In the genomic region with DNA sequence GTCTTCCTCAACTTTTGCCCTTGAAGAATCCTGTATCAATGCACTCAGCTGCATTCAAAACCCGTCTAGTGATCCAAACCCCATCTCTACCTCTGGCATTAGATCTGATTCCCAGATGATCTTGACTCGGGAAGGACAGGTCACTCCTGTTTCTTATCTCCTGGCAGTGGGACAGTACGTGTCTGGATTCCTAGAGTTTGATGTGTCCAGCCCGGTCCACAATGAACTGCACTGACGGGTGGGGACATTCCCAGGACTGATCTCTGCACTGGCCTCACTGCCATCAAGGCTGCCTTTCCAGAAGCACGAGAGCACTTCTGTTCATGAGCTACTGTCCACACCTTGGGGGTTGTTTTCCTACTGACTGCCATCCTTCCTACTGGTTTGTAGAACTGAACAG, we compare ENCODE assay signal across 21 mouse cellular contexts. TPM values are rescaled to one million over a fixed set of nuclear protein-coding genes. Genes with fewer than 3 reads are reported as not detected.
DNase-seq lines count a peak whose midpoint lies in the region; ATAC-seq and TF ChIP-seq lines count a peak whose summit lies in the region.
"Had no signal": no experiment of that assay in that cellular context is flagged by ENCODE, and none has a peak within 500 bp of the region (broad histone marks: within the 10 kb centered on the region; RNA-seq: fewer than 3 reads in every experiment).

No protein-coding gene starts in this region.

- no peak overlapping the region for H3K4me2 ChIP-seq in heart, embryonic 11.5 days
- H3K4me2 ChIP-seq in limb, embryonic 15.5 days: no peak overlapping the region
- H3K4me2 ChIP-seq in heart, postnatal 0 days (ENCODE audit: low read depth, low read length): no peak overlapping the region
- H3K4me2 ChIP-seq in stomach, embryonic 15.5 days: no peak overlapping the region
- H3K4me2 ChIP-seq: liver, embryonic 12.5 days; midbrain, embryonic 13.5 days; neural tube, embryonic 15.5 days had no signal

- no peak overlapping the region for H3K9ac ChIP-seq in heart, embryonic 11.5 days (ENCODE audit: low read depth, low read length)
- H3K9ac ChIP-seq in limb, embryonic 15.5 days: no peak overlapping the region
- no peak overlapping the region for H3K9ac ChIP-seq in heart, postnatal 0 days (replicated peaks; ENCODE audit: low read depth, low read length)
- H3K9ac ChIP-seq in stomach, embryonic 15.5 days: no peak overlapping the region
- H3K9ac ChIP-seq: liver, embryonic 12.5 days; midbrain, embryonic 13.5 days; neural tube, embryonic 15.5 days had no signal

- no peaks in the 10 kb centered on the region for H3K27me3 ChIP-seq in heart, embryonic 11.5 days (ENCODE audit: control insufficient read depth, insufficient read depth, low read length)
- no peaks in the 10 kb centered on the region for H3K27me3 ChIP-seq in heart, embryonic 10.5 days (ENCODE audit: insufficient read depth, poor library complexity, severe bottlenecking)
- H3K27me3 ChIP-seq in limb, embryonic 15.5 days: no peaks in the 10 kb centered on the region
- no peaks in the 10 kb centered on the region for H3K27me3 ChIP-seq in limb, embryonic 10.5 days (ENCODE audit: low read depth, poor library complexity, severe bottlenecking)
- no peaks in the 10 kb centered on the region for H3K27me3 ChIP-seq in heart, postnatal 0 days (ENCODE audit: control insufficient read depth, insufficient read depth, low read length)
- no peaks in the 10 kb centered on the region for H3K27me3 ChIP-seq in stomach, embryonic 15.5 days (replicated peaks)
- H3K27me3 ChIP-seq: liver, embryonic 12.5 days; midbrain, embryonic 13.5 days; neural tube, embryonic 15.5 days had no signal

- H3K36me3 ChIP-seq in heart, embryonic 11.5 days (ENCODE audit: control insufficient read depth, insufficient read depth, low read length): no peaks in the 10 kb centered on the region
- no peaks in the 10 kb centered on the region for H3K36me3 ChIP-seq in heart, embryonic 10.5 days
- no peaks in the 10 kb centered on the region for H3K36me3 ChIP-seq in limb, embryonic 15.5 days
- no peaks in the 10 kb centered on the region for H3K36me3 ChIP-seq in limb, embryonic 10.5 days
- no peaks in the 10 kb centered on the region for H3K36me3 ChIP-seq in heart, postnatal 0 days (replicated peaks; ENCODE audit: control insufficient read depth, insufficient read depth, low read length)
- no peaks in the 10 kb centered on the region for H3K36me3 ChIP-seq in stomach, embryonic 15.5 days
- H3K36me3 ChIP-seq: forebrain, embryonic 10.5 days; G1E; liver, embryonic 12.5 days; midbrain, embryonic 13.5 days; neural tube, embryonic 15.5 days had no signal

- no peak for TF ChIP-seq CTCF in heart, postnatal 0 days (IDR thresholded peaks at IDR 0.05; ENCODE audit: low read depth)

- no peak for TF ChIP-seq EP300 in heart, postnatal 0 days (IDR thresholded peaks at IDR 0.05; ENCODE audit: low read depth)

- peak overlapping the region; percentile 37; the same call in 1 of the 2 replicates for H3K27ac ChIP-seq in heart, embryonic 11.5 days (ENCODE audit: low read depth, low read length)
- H3K27ac ChIP-seq in heart, embryonic 10.5 days: no peak overlapping the region; the same call in 1 of the 2 replicates
- H3K27ac ChIP-seq in limb, embryonic 15.5 days: peak overlapping the region; percentile 18; the same call in 1 of the 2 replicates
- no peak overlapping the region for H3K27ac ChIP-seq in limb, embryonic 10.5 days
- peak overlapping the region; percentile 3; the same call in 1 of the 2 replicates for H3K27ac ChIP-seq in heart, postnatal 0 days (ENCODE audit: low read depth)
- peak overlapping the region; percentile 23 for H3K27ac ChIP-seq in stomach, embryonic 15.5 days
- H3K27ac ChIP-seq: forebrain, embryonic 10.5 days; hindbrain, postnatal 0 days; liver, embryonic 12.5 days; midbrain, embryonic 13.5 days; neural tube, embryonic 15.5 days had no signal

- intact Hi-C loops in left cerebral cortex, postnatal 25 days (cut with DNase I): no loop called here

- 51% methylated on average over 6 of the region's 6 CpGs for WGBS in heart, embryonic 11.5 days (ENCODE audit: insufficient replicate concordance)
- 48% methylated on average over 6 of the region's 6 CpGs for WGBS in heart, embryonic 10.5 days
- 74% methylated on average over 6 of the region's 6 CpGs for WGBS in limb, embryonic 15.5 days
- 86% methylated on average over 6 of the region's 6 CpGs for WGBS in limb, embryonic 10.5 days
- WGBS in heart, postnatal 0 days: 23% methylated on average over 6 of the region's 6 CpGs
- WGBS in stomach, embryonic 15.5 days: 70% methylated on average over 6 of the region's 6 CpGs

- H3K4me1 ChIP-seq in heart, embryonic 11.5 days (ENCODE audit: control insufficient read depth, insufficient read depth, low read length): peaks cover 20% of the 10 kb centered on the region
- peaks cover 34% of the 10 kb centered on the region for H3K4me1 ChIP-seq in heart, embryonic 10.5 days
- H3K4me1 ChIP-seq in limb, embryonic 15.5 days: peaks cover 32% of the 10 kb centered on the region
- H3K4me1 ChIP-seq in limb, embryonic 10.5 days: peaks cover 28% of the 10 kb centered on the region
- peaks cover 32% of the 10 kb centered on the region for H3K4me1 ChIP-seq in heart, postnatal 0 days (ENCODE audit: control insufficient read depth, insufficient read depth)
- H3K4me1 ChIP-seq in stomach, embryonic 15.5 days: peaks cover 28% of the 10 kb centered on the region

- no peaks in the 10 kb centered on the region for H3K9me3 ChIP-seq in heart, embryonic 11.5 days (replicated peaks; ENCODE audit: control insufficient read depth, low read length)
- H3K9me3 ChIP-seq in heart, embryonic 10.5 days: no peaks in the 10 kb centered on the region
- H3K9me3 ChIP-seq in limb, embryonic 15.5 days: no peaks in the 10 kb centered on the region
- no peaks in the 10 kb centered on the region for H3K9me3 ChIP-seq in limb, embryonic 10.5 days (replicated peaks)
- H3K9me3 ChIP-seq in heart, postnatal 0 days (replicated peaks; ENCODE audit: control insufficient read depth, low read length): no peaks in the 10 kb centered on the region
- H3K9me3 ChIP-seq in stomach, embryonic 15.5 days: no peaks in the 10 kb centered on the region
- H3K9me3 ChIP-seq: forebrain, embryonic 10.5 days; G1E; liver, embryonic 12.5 days; midbrain, embryonic 13.5 days; neural tube, embryonic 15.5 days had no signal

- DNase-seq in heart, embryonic 10.5 days (ENCODE audit: low spot score): no peak
- DNase-seq in limb, embryonic 10.5 days (ENCODE audit: low spot score): no peak
- no peak for DNase-seq in heart, postnatal 0 days (ENCODE audit: low spot score)
- DNase-seq in left cerebral cortex, postnatal 25 days (ENCODE audit: low spot score in 2 of 2): no peak
- DNase-seq: adrenal gland, adult 8-10 months; cerebellum, adult 18-20 months; gastrocnemius, postnatal 14 days; kidney, adult 8-10 months; kidney, postnatal 36 days; retina, postnatal 1 day; right cerebral cortex, postnatal 4 days; thymus, postnatal 4 days had no signal

- no peak overlapping the region for H3K4me3 ChIP-seq in heart, embryonic 11.5 days (ENCODE audit: low read depth, low read length)
- no peak overlapping the region for H3K4me3 ChIP-seq in heart, embryonic 10.5 days
- no peak overlapping the region for H3K4me3 ChIP-seq in limb, embryonic 15.5 days
- no peak overlapping the region for H3K4me3 ChIP-seq in limb, embryonic 10.5 days
- H3K4me3 ChIP-seq in heart, postnatal 0 days (ENCODE audit: low read depth, low read length): no peak overlapping the region
- H3K4me3 ChIP-seq in stomach, embryonic 15.5 days (replicated peaks): no peak overlapping the region
- H3K4me3 ChIP-seq: forebrain, embryonic 10.5 days; liver, embryonic 12.5 days; midbrain, embryonic 13.5 days; neural tube, embryonic 15.5 days had no signal

- ATAC-seq in heart, embryonic 11.5 days (replicated peaks; ENCODE audit: insufficient number of reproducible peaks, low FRiP score, low TSS enrichment): no peak
- no peak for ATAC-seq in limb, embryonic 15.5 days (ENCODE audit: insufficient number of reproducible peaks, low FRiP score, low TSS enrichment, low read depth)
- ATAC-seq in heart, postnatal 0 days (ENCODE audit: insufficient read depth, low read depth): no peak
- no peak for ATAC-seq in stomach, embryonic 15.5 days (ENCODE audit: insufficient read depth, low FRiP score, low read depth)
- ATAC-seq: hindbrain, postnatal 0 days; liver, embryonic 12.5 days; midbrain, embryonic 13.5 days had no signal

RNA-seq across cellular contexts. Expression of gene Cyth1, which starts 31.9 kb away (rescaled TPM):
- polyA plus RNA-seq in heart, embryonic 11.5 days (2014; fragmentation: Nextera tagmentation; extraction: Ambion mirVana): 10.6 and 12.7 TPM in 2 replicates
- 15.5 and 15.6 TPM in 2 replicates for polyA plus RNA-seq in heart, embryonic 10.5 days (2016; fragmentation: Nextera tagmentation; extraction: Ambion mirVana)
- polyA plus RNA-seq in limb, embryonic 15.5 days (2015; fragmentation: Nextera tagmentation; extraction: Ambion mirVana): 16.1 and 16.2 TPM in 2 replicates
- 17.9 and 22.6 TPM in 2 replicates for polyA plus RNA-seq in limb, embryonic 10.5 days (2016; fragmentation: Nextera tagmentation; extraction: Ambion mirVana)
- total RNA-seq in heart, postnatal 0 days (2014; rRNA removed; ENCODE audit: low replicate concordance): 49.8 and 50.1 TPM in 2 replicates
- 21.4 TPM in 2 replicates for polyA plus RNA-seq in heart, postnatal 0 days (2015; fragmentation: Nextera tagmentation; extraction: Ambion mirVana)
- 13.8 and 13.9 TPM in 2 replicates for polyA plus RNA-seq in stomach, embryonic 15.5 days (2015; fragmentation: Nextera tagmentation; extraction: Ambion mirVana)
- total RNA-seq in left cerebral cortex, postnatal 25 days (2021): 10 to 100 TPM; 64.9 to 70.1 TPM

Comparison
In these comparisons a context has a peak if more than half of its experiments do, and no peak if none do; other contexts are left out.
1. H3K27ac ChIP-seq: peak in heart, embryonic 11.5 days (single experiment), limb, embryonic 15.5 days (single experiment), heart, postnatal 0 days (single experiment) and stomach, embryonic 15.5 days (single experiment); none in heart, embryonic 10.5 days (single experiment) and limb, embryonic 10.5 days (single experiment).